Mouse (Mus musculus) olfactory bulb, adult 2 months (tissue): ENCODE results near the gene Prss50.

Experiments
- CTCF ChIP-seq: fragments of 200-500 bp; IDR thresholded peaks from 2 replicates; pipeline ENCODE4 v1.5.1; 2012; ENCODE audit warnings: low read depth, mild to moderate bottlenecking, low read length, moderate library complexity; ENCODE audit not compliant: insufficient read depth
- POLR2A ChIP-seq: fragments of 200-500 bp; IDR thresholded peaks from 2 replicates; pipeline ENCODE4 v1.6.1; 2012; ENCODE audit warnings: mild to moderate bottlenecking, low read depth, low read length, moderate library complexity; ENCODE audit not compliant: insufficient read depth

- TF ChIP-seq CTCF (no peak), POLR2A (no peak)
These were observed 23.0 kb downstream of the Prss50 start for GRCm38 (mm10) chr9:110880772-110881171.
